Mouse (Mus musculus): ENCODE measurements at regions not wholly inside any gene's neighbourhood (a gene's known extent, or its start where the extent isn't known, plus 50 kb on each side); places are given as distances from the start of the nearest gene placed in this dataset.

DNA sequence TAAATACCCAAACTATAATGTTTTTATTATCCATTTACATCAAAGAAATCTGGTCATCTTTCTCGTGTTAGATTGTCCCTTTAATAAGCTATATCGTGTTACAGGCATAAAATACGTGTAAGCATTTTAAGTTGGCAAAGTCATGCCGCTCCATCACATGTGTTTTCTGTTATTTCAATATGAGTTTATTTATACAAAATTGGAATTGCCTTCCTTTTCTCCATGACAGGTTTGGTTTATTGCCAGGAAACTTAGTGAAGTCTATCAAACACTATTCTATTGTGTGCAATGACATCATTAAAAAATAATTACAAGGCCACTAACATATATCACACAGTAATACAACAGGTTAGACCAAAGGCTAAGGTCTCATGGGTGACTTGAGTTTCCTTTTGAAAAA, 400.8 kb upstream of the Zic4 start:
- TF ChIP-seq POLR2AphosphoS5 (IDR thresholded peaks at IDR 0.05; ENCODE audit: insufficient replicate concordance, low read depth, low read length) (no peak), CTCF (IDR thresholded peaks at IDR 0.05; ENCODE audit: low read depth, low read length) (no peak), GATA1 (IDR thresholded peaks at IDR 0.05; ENCODE audit: borderline replicate concordance, low read length) (no peak), GATA2 (IDR thresholded peaks at IDR 0.05; ENCODE audit: borderline replicate concordance, low read depth, low read length) (no peak)
